Mouse (Mus musculus): Measurements from ENCODE around the gene Snapc3.

- TF ChIP-seq CTCF (IDR thresholded peaks at IDR 0.05; ENCODE audit: control insufficient read depth, insufficient read depth, insufficient replicate concordance, low read depth, low read length) (no peak), POLR2A (IDR thresholded peaks at IDR 0.05; ENCODE audit: control insufficient read depth, low read depth, low read length) (no peak)
Measured at GRCm38 (mm10) chr4:83489121-83489520, 71.6 kb downstream of the Snapc3 start.
